Mouse (Mus musculus) frontal cortex, postnatal 14 days (tissue): ENCODE results near the gene Mcl1.
A peak's percentile ranks its signal among the peaks of the same experiment; 100 is the strongest.
"Not testable (repeated sequence)": the region's sequence is repeated elsewhere in the genome, so short reads cannot be mapped to it uniquely, and the experiment has no call there.

Source experiments
- DNase-seq, 2 experiments: peaks; one replicate each; pipeline ENCODE4 v3.0.0; 2022; ENCODE audit warnings: low spot score in 2 of 2

Gene Mcl1

GRCm38 (mm10) chr3:95658236-95658867 lies at the start of gene Mcl1:
Gene Mcl1 (plus strand): TSS chr3:95658788.
- DNase-seq: peak; percentile 84 to 89

- no peak for DNase-seq
Measured at GRCm38 (mm10) chr3:95609195-95609594, 49.4 kb upstream of the Mcl1 start.

- no peak for DNase-seq
Measured at GRCm38 (mm10) chr3:95613996-95614395, 44.6 kb upstream of the Mcl1 start.

DNA sequence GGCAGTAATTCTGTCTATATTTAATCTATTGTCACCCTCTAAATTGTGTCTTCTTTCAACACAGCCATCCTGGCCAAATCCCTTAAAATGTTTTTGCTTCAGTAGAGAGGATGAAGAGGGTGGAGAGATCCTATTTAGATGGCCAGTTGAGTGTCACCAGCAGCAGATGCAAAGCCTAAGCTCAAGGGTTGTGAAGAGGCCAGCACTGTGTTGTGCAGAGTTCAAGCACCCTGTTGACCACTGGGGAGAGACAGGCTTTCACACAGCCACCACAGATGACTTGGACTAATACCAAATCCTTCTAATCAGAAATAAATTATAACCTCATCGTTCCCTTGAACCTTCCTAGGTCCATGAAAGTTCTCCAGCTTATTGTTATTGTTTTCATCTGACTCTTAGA lies 40.1 kb upstream of the Mcl1 start:
- no peak for DNase-seq

DNA sequence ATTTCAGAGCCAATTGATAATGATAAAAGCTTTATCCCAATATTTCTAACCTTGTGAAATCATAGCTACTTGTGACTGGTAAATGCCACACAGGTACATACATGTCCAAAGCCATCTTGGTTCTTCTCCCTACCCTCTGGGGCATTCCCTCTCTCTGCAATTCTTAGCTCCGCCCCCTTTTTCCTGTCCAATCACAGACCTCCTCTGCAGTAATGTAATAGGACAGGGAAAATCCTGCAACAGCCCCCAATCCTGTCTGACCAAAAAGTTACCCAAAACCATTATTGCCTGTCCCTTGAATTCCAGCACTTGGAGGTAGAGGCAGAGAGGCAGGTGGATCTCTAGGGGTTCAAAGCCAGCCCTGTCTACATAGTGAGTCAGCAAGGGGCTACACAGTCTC lies 37.3 kb upstream of the Mcl1 start:
- DNase-seq: no peak

GRCm38 (mm10) chr3:95622421-95622820 lies 36.2 kb upstream of the Mcl1 start:
- DNase-seq: not testable (repeated sequence)

DNA sequence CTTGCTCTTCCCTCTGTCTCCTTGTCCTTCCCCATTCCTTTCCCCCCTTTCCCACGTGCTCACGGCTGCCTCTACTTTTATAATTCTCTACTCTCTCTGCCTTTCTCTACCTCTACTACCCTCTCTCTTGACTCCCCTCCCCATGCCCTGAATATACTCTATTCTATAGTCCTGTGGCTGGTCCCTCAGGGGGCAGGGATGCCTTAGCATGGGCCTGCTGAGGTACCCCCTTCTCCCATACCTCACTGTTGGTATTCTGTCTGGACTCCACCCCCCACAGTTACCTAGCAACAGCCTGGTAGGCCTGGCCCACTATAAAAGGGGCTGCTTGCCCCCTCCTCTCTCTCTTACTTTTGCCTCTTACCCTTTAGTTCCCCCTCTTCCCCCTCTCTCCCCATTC lies 35.0 kb upstream of the Mcl1 start:
- DNase-seq: no peak

DNA sequence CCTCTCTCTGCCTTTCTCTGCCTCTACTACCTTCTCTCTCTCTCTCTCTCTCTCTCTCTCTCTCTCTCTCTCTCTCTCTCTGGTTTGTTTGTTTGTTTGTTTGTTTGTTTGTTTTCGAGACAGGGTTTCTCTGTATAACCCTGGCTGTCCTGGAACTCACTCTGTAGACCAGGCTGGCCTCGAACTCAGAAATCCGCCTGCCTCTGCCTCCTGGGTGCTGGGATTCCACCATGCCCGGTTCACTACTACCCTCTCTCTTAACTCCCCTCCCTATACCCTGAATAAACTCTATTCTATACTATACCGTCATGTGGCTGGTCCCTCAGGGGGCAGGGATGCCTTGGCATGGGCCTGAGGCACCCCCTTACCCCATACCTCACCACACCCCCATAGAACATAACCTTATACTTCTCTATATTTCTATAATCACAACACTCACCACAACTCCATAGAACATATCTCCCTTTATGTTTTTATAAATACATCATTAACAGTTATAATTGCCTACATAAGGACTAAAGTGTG lies 34.5 kb upstream of the Mcl1 start:
- DNase-seq: not testable (repeated sequence)

GRCm38 (mm10) chr3:95624628-95625503 lies 33.7 kb upstream of the Mcl1 start, which contains the start of gene Ensa:
Gene Ensa (plus strand): TSS chr3:95624993.
- peak; percentile 97 to 99 for DNase-seq

DNA sequence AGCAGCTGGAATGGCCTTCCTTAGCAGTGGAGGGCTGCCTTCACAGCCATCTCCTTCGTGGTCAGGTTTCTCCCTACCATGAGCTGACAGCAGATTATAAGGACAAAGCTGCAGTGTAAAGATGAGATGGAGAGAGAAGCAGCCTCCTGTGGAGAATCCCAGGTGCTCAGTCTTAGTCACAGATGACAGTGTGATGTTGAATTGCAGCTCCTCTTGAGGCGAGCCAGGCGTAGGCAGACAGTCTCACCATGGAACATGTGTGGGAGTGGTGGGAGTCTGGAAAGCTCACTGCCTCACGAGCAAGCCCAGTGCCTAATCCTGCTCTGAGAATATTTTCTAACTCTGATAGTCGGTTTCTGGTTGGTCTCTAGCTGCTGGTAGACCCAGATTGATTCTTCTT lies 30.8 kb upstream of the Mcl1 start:
- DNase-seq: peak; percentile 53 to 61

- DNase-seq: peak; percentile 33 to 51
Measured at GRCm38 (mm10) chr3:95629755-95630154, 28.8 kb upstream of the Mcl1 start.

- DNase-seq: no peak
Measured at GRCm38 (mm10) chr3:95630856-95631255, 27.7 kb upstream of the Mcl1 start.

DNA sequence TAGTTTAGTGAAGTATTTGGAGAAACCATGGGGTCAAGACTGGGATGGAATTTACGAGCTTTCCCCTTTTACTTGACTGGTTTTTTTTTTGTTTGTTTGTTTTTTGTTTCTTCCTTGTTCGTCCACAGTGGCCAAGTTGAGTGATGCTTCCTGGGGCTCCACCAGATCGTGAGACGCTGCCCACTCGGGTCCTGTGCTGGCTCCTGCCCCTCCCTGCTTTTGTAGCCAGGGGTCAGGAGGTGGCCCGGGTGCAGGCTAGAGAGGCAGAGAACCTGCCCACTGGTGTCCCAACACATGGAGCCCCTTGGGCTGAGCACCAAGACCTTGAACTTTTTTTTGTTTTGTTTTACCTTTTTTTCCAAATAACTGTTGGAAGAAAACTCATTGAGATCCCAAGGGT lies 27.3 kb upstream of the Mcl1 start:
- DNase-seq: no peak

DNA sequence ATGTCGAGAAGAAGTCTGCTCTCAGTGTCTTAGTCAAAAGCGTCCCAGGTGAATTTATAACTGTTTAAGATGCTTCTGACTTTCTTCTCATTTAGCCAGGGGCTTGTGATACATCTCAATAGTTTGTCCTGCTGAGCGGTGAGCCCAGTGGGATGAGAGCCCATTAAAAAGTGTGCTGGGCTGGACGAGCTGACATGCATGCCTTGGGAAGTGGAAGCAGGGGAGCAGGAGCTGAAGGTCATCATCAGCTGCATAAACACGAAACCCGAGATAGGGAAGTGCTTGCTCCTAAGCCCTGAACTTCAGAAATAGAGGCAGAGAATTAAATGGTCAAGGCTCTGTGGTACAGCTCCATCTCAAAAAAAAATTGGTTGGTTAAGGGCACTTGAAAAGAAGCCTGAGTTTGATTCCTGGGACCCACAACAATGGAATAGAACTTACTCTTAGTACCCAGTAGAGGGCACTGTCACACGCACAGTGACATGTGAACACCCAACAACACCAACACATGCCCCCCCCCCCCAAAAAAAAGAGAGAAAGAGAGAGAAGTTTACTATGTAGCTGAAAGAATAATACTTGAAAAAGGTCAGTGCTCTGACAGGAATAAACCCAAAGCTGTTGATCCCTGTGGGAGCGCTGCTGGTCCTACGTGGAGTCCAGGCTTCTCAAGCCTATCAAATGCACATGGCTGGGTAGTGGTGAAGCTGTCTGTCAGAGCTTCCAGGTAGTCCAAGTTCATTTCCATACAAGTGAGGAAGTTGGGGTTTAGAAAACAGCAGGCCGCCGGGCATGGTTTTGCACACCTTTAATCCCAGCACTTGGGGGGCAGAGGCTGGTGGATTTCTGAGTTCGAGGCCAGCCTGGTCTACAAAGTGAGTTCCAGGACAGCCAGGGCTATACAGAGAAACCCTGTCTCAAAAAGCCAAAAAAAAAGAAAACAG lies 25.7 kb upstream of the Mcl1 start:
- no peak for DNase-seq

DNA sequence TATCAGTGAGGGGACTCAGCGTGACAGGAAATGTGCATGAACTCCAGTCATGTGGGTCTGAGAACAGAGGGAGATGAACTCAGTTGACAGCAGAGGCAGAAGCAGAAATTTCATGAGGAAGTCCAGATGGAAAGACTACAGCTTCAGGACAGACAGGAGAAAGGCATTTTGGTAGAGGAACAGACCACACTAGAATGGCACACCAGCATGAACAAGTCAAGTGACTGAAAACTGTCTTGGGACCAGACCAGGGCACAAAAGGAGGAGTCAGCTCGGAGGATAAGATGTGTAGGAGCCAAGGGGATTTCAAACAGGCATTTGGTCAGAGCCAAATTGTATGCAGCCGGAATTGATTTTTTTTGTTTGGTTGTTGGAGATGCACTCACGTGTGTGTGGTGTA lies 23.0 kb upstream of the Mcl1 start:
- no peak for DNase-seq

DNA sequence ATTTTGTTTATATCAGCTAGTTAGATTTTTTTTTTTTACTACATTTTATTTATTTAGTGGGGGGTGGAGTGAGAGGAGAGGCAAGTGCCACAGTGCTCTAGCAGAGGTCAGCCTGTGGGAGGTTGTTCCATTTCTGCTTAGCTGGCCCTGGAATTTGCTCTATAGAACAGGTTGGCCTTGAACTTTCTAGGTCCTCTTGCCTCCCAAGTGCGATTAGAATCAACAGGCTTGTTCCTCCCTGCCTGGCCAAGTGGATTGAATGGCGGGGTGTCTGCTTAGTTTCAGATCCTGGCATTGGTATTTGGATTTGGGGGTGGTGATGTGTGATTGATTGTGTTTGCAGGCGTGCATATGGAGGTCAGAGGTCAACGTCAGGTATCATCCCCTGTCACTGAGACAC lies 22.5 kb upstream of the Mcl1 start:
- DNase-seq: no peak

GRCm38 (mm10) chr3:95639694-95640093 lies 18.9 kb upstream of the Mcl1 start:
- no peak for DNase-seq

DNA sequence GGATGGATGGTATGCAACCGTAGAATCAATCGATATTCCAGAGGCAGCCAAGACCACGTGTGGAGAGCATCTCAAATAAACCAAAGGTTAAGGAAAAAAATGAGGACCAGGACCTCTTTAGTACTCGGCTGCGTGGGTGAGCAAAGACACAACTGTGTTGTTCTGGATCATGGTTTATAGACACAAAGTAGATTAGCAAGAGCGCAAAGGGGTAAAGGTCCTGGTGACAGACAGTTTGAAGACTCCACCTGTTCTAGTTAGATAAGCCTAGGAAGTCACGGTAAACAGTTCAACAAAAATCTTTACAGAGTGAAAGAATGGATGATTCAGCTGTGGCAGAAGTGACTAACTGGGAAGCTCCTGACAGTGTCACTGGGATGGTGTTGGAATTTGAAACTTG lies 15.5 kb upstream of the Mcl1 start:
- DNase-seq: no peak

GRCm38 (mm10) chr3:95645313-95646235 lies 13.0 kb upstream of the Mcl1 start:
- no peak for DNase-seq

GRCm38 (mm10) chr3:95648016-95648415 lies 10.6 kb upstream of the Mcl1 start:
- DNase-seq: no peak
